Mouse (Mus musculus) liver, embryonic 11.5 days (tissue): ENCODE results near the gene Sv2c. TPM values are rescaled to one million over a fixed set of nuclear protein-coding genes. Genes with fewer than 3 reads are reported as not detected.

ENCODE experiments used
- ATAC-seq: fragments of 200-750 bp; cut with Nextera tagmentation; replicated peaks from 2 replicates; pipeline ENCODE4 v1.8.0; 2017; ENCODE audit warnings: moderate number of reproducible peaks, mild to moderate bottlenecking, moderate TSS enrichment, moderate library complexity; ENCODE audit not compliant: low FRiP score
- DNase-seq: peaks from one replicate; pipeline ENCODE4 v3.0.0-alpha.2; 2017; ENCODE audit warnings: low spot score
- H3K27ac ChIP-seq: fragments of 300-500 bp; sonication (generic); 2 replicates; pipeline ENCODE4 v1.5.1; 2014; ENCODE audit warnings: mild to moderate bottlenecking, low read depth, low read length, control low read depth
- H3K27me3 ChIP-seq: fragments of 300-500 bp; sonication (generic); replicated peaks from 2 replicates; pipeline ENCODE4 v1.6.1; 2014; ENCODE audit warnings: low read length, mixed read lengths; ENCODE audit not compliant: control insufficient read depth, insufficient read depth
- H3K36me3 ChIP-seq: fragments of 300-500 bp; sonication (generic); 2 replicates; pipeline ENCODE4 v1.6.1; 2014; ENCODE audit warnings: mild to moderate bottlenecking, low read length, moderate library complexity, mixed read lengths; ENCODE audit not compliant: control insufficient read depth, insufficient read depth
- H3K4me1 ChIP-seq: fragments of 300-500 bp; sonication (generic); replicated peaks from 2 replicates; pipeline ENCODE4 v1.6.1; 2014; ENCODE audit warnings: low read length, mixed read lengths; ENCODE audit not compliant: control insufficient read depth, insufficient read depth
- H3K4me2 ChIP-seq: fragments of 300-500 bp; sonication (generic); 2 replicates; pipeline ENCODE4 v1.6.1; 2014; ENCODE audit warnings: mild to moderate bottlenecking, control low read depth, moderate library complexity
- H3K4me3 ChIP-seq: fragments of 300-500 bp; sonication (generic); 2 replicates; pipeline ENCODE4 v1.5.1; 2014; ENCODE audit warnings: low read depth, low read length, control low read depth
- H3K9ac ChIP-seq: fragments of 300-500 bp; sonication (generic); 2 replicates; pipeline ENCODE4 v1.6.1; 2014; ENCODE audit warnings: low read depth, low read length, control low read depth
- H3K9me3 ChIP-seq: fragments of 300-500 bp; sonication (generic); 2 replicates; pipeline ENCODE4 v1.6.1; 2016; ENCODE audit warnings: low read length, inconsistent platforms, mixed read lengths; ENCODE audit not compliant: control insufficient read depth
- WGBS: fragments of 180-500 bp; shearing (Covaris S2); extraction: QIAGEN DNeasy Blood & Tissue Kit; methylation state at CpG from one replicate; pipeline ENCODE4 v1.1.7; 2014; 5-methylcytosine and 5-hydroxymethylcytosine counted together
- polyA plus RNA-seq: library from polyadenylated mRNA; unstranded; fragments of >200 nt; fragmentation: Nextera tagmentation; extraction: Ambion mirVana; gene quantifications from 2 replicates; pipeline ENCODE4 v1.2.1, GENCODE M21; 2014

Gene Sv2c
- polyA plus RNA-seq, 1 experiment from 2014 or later, result 0.23 TPM

DNA sequence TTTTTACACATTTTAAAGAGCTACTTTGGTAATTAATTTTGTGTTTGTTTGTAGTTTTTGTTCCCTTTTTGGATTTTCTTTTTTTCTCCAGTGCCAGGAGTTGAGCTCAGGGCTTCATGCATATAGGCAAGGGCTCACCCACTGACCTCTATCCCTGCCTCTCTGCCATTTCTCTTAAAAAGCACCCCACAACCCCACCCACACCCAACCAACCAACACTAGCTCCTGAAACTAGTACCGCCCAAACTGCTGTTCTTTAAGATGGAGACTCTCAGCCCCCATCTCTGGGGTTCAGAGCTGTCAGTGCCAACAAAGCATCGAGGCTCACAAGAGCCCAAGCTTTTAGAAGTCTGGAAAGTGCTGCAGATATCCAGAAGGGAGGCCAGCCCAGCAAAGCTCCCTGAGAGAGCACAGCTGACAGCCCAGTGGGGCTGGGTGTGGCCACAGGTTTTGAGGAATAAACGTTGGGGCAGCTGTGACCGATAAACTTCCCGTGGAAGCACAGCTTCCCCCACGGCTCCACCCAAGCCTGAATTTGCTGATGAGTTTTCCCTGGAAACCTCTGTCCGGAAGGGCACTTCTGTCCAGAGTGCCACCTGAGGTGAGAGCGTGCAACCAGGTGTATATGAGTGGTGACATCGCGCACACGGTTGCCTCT is 181.8 kb downstream of the Sv2c start:
- Histone ChIP-seq H3K27me3 (no peaks in the 10 kb centered on the region), H3K4me3 (no peak overlapping the region), H3K27ac (0 out of 2 replicates have a peak overlapping the region, but pooled peaks have one; percentile 2), H3K36me3 (no peaks in the 10 kb centered on the region), H3K9ac (0 out of 2 replicates have a peak overlapping the region, but pooled peaks have one; percentile 11), H3K4me1 (peaks cover 27% of the 10 kb centered on the region), H3K4me2 (peak overlapping the region; percentile 41), H3K9me3 (no peaks in the 10 kb centered on the region)
- 60% methylated on average over 11 of the region's 11 CpGs for WGBS
- ATAC-seq (peak; percentile 51), DNase-seq (no peak)

DNA sequence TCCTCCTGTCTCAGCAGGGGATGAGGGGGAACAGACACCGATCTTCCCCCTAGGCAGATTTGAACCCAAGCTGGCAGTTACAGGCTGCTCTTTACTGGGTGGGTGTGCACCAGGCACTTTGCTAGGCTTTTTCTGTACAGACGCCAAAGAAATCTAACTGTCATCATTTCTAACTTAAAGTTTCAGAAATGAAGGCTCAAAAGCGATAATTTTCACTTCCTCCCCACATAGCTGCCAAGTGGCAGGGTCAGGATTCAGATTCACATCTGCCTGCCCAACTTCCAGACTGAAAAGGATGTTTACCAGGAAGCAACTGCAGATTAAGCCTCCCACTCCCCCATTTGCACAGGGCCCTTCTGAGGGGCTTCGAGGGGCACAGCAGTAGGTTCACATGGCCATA is 183.0 kb downstream of the Sv2c start:
- Histone ChIP-seq H3K4me3 (no peak overlapping the region), H3K4me1 (peaks cover 27% of the 10 kb centered on the region), H3K4me2 (no peak overlapping the region), H3K36me3 (no peaks in the 10 kb centered on the region), H3K9me3 (no peaks in the 10 kb centered on the region), H3K27ac (no peak overlapping the region), H3K27me3 (no peaks in the 10 kb centered on the region), H3K9ac (no peak overlapping the region)
- ATAC-seq (no peak), DNase-seq (no peak)
- 51% methylated on average over 4 of the region's 4 CpGs for WGBS

DNA sequence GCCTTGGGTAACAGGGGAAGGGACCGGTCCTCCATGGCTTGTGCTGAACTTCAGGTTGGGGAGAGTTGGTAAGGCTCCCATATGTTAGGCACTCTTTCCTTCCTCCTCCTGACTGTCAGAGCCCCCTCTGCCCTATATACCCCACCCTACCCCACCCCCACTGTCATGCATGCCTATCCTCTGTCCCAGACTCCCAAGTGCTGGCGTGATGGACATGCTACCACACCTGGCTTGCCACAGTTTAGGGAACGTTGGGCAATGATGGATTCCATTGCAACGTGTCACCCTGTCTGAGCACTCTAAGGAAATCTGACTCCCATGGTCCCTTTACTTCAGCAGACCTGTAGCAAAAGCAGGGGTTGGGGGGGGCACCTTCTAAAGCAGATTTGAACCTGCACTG is 183.6 kb downstream of the Sv2c start:
- Histone ChIP-seq H3K4me1 (peaks cover 27% of the 10 kb centered on the region), H3K27me3 (no peaks in the 10 kb centered on the region), H3K27ac (no peak overlapping the region), H3K4me2 (no peak overlapping the region), H3K9ac (no peak overlapping the region), H3K9me3 (no peaks in the 10 kb centered on the region), H3K36me3 (no peaks in the 10 kb centered on the region), H3K4me3 (no peak overlapping the region)
- ATAC-seq (no peak), DNase-seq (no peak)
- WGBS, result 60% methylated on average over 4 of the region's 4 CpGs

DNA sequence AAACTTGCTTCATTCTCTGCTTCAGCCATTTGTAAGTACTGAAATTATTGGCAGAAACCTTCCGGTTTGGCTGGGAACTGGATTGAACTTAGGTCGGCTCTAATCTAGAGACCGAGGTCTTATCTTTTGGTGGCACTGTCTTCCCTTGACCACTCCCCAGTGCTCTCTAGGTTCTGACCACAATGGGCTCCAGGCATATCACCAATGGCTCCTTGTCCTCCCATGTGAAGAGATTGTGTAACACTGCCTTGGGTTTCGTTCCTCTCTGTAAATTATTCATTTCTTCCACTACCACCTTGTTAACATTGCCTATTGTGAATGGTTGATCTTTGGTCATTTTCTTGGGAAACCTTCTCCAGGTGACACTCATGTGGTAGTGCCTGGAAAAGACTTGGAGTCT is 184.0 kb downstream of the Sv2c start:
- H3K4me1 ChIP-seq, result peaks cover 27% of the 10 kb centered on the region
- H3K9me3 ChIP-seq, result no peaks in the 10 kb centered on the region
- DNase-seq, result no peak
- H3K4me2 ChIP-seq, result no peak overlapping the region
- H3K27me3 ChIP-seq, result no peaks in the 10 kb centered on the region
- H3K27ac ChIP-seq, result no peak overlapping the region
- 34% methylated on average over 4 of the region's 4 CpGs for WGBS
- no peaks in the 10 kb centered on the region for H3K36me3 ChIP-seq
- no peak overlapping the region for H3K4me3 ChIP-seq
- no peak overlapping the region for H3K9ac ChIP-seq
- ATAC-seq, result peak; percentile 47; the same call in 1 of the 2 replicates

DNA sequence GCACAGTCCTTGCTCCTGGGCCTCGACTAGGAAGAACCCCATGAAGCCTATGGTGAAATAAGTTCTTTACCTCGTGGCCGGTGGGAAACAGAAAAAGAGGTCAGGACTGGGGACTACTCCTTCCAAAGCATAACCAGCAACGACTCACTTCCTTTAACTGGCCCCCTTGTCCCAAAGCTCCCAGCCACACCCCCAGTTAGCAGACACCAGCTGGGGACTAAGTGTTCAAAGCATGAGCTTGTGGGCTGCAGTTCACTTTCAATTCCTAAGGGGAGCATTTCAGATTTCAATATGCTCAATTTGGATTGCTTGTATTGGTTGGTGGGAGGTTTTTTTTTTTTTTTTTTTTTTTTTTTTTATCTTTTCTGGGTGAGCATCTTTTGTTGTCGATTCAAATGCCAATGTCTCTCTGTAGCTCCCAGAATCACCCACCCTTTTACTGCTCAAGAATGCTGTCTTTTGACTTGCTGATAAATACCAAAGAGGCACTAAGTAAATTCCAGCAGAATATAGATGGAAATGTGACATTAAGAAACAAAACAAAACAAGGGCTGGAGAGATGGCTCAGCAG is 186.4 kb downstream of the Sv2c start:
- ATAC-seq, result no peak
- H3K27me3 ChIP-seq, result no peaks in the 10 kb centered on the region
- WGBS, result 46% methylated on average over 5 of the region's 5 CpGs
- no peak overlapping the region for H3K4me3 ChIP-seq
- no peak overlapping the region for H3K27ac ChIP-seq
- no peak overlapping the region for H3K4me2 ChIP-seq
- H3K36me3 ChIP-seq, result no peaks in the 10 kb centered on the region
- no peak overlapping the region for H3K9ac ChIP-seq
- DNase-seq, result no peak
- H3K4me1 ChIP-seq, result peaks cover 19% of the 10 kb centered on the region
- H3K9me3 ChIP-seq, result no peaks in the 10 kb centered on the region

DNA sequence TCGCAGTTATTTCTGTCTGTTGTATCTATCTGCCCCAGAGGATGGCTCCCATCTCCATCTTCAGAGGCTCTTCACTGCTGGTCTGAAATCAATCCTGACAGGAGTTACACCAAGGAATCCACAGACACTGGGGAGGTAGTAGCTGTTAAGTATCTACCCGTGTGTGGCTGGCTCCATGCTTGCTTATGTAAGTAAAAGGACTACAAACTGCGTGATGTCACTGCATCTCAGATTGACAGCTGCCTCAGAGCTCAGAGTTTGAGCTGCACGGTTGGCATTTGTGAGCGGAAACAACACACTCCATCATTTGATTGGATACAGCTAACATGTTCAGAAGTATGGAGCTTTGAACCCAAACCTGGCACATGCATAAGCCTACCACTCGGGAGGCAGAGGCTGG is 187.8 kb downstream of the Sv2c start:
- Histone ChIP-seq H3K4me3 (no peak overlapping the region), H3K4me1 (peaks cover 12% of the 10 kb centered on the region), H3K9me3 (no peaks in the 10 kb centered on the region), H3K9ac (no peak overlapping the region), H3K27me3 (no peaks in the 10 kb centered on the region), H3K4me2 (no peak overlapping the region), H3K27ac (no peak overlapping the region), H3K36me3 (no peaks in the 10 kb centered on the region)
- 83% methylated on average over 6 of the region's 6 CpGs for WGBS
- DNase-seq, result no peak
- no peak for ATAC-seq

DNA sequence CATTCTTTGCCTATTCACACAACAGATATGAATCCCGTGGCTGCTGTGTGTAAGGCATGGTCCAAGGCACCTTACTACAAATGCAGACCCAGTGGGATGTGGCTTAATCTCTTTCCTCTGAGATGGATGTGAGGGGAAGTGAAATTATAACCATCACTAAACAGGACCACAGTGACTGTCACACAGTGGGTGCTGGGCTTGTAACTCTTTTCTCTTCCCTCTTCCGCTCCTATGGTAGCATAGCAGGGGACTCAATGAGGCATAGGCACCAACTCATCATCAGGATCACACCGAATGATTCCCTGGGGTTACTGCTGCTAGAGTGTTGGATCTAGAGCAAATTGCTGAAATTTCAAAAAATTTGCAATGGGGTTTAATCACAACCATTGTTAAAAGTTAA is 188.5 kb downstream of the Sv2c start:
- Histone ChIP-seq H3K9me3 (no peaks in the 10 kb centered on the region), H3K27ac (no peak overlapping the region), H3K4me3 (no peak overlapping the region), H3K36me3 (no peaks in the 10 kb centered on the region), H3K9ac (no peak overlapping the region), H3K4me1 (peaks cover 10% of the 10 kb centered on the region), H3K4me2 (no peak overlapping the region), H3K27me3 (no peaks in the 10 kb centered on the region)
- ATAC-seq, result no peak
- 74% methylated on average over 3 of the region's 3 CpGs for WGBS
- no peak for DNase-seq

DNA sequence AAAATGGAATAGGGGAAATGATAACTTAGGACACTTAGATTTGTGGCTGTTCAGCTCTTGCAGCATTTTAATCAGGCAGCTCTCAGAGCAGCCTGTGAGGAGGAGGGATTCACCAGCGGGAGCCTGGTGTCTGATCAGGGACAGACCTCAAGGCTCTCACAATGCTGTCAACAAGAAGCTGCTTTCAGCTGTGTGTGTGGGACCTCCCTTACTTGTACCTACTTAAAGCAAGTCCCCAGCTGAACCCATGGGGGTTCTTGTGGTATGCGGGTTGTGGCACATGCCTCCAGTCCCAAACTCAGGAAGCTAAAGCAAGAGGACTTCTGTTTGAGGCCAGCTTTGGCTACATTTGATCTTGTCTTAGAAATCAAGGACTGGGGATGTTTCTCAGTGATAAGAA is 189.8 kb downstream of the Sv2c start:
- DNase-seq, result no peak
- Histone ChIP-seq H3K27me3 (no peaks in the 10 kb centered on the region), H3K4me1 (no peaks in the 10 kb centered on the region), H3K9ac (no peak overlapping the region), H3K9me3 (no peaks in the 10 kb centered on the region), H3K36me3 (no peaks in the 10 kb centered on the region), H3K4me3 (no peak overlapping the region), H3K27ac (no peak overlapping the region), H3K4me2 (no peak overlapping the region)
- no peak for ATAC-seq
- WGBS, result 51% methylated on average over 2 of the region's 2 CpGs

DNA sequence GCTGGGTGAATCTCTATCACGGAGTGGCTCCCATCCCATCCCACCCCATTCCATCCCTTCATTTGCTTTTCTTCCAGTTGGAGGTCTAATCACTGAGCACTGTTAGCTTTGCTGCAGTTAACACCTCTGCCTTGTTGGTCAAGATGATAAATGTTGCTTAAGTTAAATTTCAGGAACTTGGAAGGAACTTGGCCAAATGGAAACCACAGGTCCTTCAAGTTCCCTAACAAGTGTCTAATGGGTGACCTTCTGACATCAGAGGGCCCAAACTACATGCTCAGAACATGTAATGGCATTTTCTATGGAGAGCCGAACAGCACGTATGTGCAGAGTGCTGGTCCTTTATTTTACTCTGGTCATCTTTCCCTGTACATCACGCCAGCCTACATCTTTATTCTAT is 190.5 kb downstream of the Sv2c start:
- Histone ChIP-seq H3K4me2 (no peak overlapping the region), H3K9me3 (no peaks in the 10 kb centered on the region), H3K9ac (no peak overlapping the region), H3K4me1 (no peaks in the 10 kb centered on the region), H3K27me3 (no peaks in the 10 kb centered on the region), H3K36me3 (no peaks in the 10 kb centered on the region), H3K4me3 (no peak overlapping the region), H3K27ac (no peak overlapping the region)
- DNase-seq, result no peak
- 76% methylated on average over 4 of the region's 4 CpGs for WGBS
- no peak for ATAC-seq
